Mouse (Mus musculus): ENCODE measurements around the gene Olfr714.

- TF ChIP-seq GATA1 (IDR thresholded peaks at IDR 0.05; ENCODE audit: low read length) = no peak
- TF ChIP-seq TAL1 (IDR thresholded peaks at IDR 0.05; ENCODE audit: low read length) = no peak
These were observed 30.7 kb upstream of the Olfr714 start for GRCm38 (mm10) chr7:107039934-107040563.
